Mouse (Mus musculus): ENCODE data around the gene Slc24a1.

GRCm38 (mm10) chr9:64943997-64944396 lies 7.4 kb downstream of the Slc24a1 start:
- TF ChIP-seq CTCF (IDR thresholded peaks at IDR 0.05; ENCODE audit: low read depth, low read length) (no peak), EP300 (IDR thresholded peaks at IDR 0.05; ENCODE audit: insufficient read depth, low read depth, low read length) (no peak), POLR2A (IDR thresholded peaks at IDR 0.05; ENCODE audit: insufficient read depth, low read length) (no peak)

Measured in ES-Bruce4 (cell line).